Mouse (Mus musculus): Measurements from ENCODE around the gene Jak3. TPM values are rescaled to one million over a fixed set of nuclear protein-coding genes. Genes with fewer than 3 reads are reported as not detected.
"Not testable (repeated sequence)": the region's sequence is repeated elsewhere in the genome, so short reads cannot be mapped to it uniquely, and the experiment has no call there.

Gene Jak3
- polyA plus RNA-seq, 1 experiment: 5.1 TPM

DNA sequence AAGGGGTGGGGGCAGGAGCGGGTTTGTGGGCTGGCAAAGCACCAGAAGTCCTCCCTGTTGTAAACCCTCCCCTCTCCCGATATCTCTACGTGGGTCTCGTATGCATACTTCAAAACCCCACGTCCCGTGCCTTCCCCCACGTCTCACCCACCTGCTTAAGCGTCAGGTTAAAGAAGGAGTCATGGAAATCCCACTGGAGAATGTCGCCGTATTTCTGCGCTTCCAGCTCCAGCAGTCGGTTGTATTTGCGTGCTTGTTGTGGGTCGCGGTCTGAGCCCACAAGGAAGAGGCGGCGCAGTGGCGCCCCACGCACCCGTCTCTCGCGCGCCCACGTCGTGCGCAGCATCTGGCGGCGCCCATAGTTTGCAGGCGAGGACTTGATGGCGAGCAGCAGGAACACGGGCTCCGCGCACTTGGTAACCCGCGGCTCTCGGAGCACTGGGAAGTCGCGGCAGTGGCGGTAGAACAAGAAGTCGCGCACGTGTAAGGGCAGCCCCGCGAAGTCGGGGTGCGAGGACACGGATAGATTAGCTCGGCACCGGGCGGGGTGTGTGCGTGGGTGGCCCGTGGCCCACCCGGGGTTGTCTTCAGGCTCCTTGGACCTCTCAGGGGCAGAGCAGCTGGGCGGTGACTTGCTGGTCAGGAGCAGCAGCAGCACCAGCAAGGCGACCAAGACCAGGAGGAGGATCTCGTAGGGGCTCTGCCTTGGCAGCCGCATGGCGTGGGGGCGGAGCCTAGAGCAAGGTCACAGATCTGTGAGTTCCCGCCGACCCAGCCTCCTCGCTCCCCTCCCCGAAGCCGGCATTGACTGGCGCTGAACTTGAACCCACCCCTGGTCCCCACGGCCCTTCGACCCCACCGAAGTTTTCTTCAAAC lies 17.3 kb downstream of the Jak3 start:
- no peak for DNase-seq (ENCODE audit: low read depth)
- TF ChIP-seq POLR2A (IDR thresholded peaks at IDR 0.05; ENCODE audit: borderline replicate concordance, extremely low read depth, insufficient read depth, insufficient read length, poor library complexity, severe bottlenecking) (no peak), CTCF (IDR thresholded peaks at IDR 0.05; ENCODE audit: borderline replicate concordance, extremely low read depth, insufficient read depth, insufficient read length) (no peak)

DNA sequence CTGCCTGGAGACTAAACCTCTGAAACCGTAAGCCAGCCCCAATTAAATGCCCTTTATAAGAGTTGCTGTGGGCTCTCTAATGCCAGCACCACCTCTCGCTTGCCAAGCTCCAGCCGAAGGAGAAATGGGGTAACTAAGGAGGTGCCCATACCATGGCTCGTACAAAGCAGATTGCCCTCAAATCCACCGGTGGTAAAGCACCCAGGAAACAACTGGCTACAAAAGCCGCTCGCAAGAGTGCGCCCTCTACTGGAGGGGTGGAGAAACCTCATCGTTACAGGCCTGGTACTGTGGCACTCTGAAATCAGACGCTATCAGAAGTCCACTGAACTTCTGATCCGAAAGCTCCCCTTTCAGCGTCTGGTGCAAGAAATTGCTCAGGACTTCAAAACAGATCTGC lies 19.4 kb downstream of the Jak3 start:
- not testable (repeated sequence) for DNase-seq (ENCODE audit: low read depth)

DNA sequence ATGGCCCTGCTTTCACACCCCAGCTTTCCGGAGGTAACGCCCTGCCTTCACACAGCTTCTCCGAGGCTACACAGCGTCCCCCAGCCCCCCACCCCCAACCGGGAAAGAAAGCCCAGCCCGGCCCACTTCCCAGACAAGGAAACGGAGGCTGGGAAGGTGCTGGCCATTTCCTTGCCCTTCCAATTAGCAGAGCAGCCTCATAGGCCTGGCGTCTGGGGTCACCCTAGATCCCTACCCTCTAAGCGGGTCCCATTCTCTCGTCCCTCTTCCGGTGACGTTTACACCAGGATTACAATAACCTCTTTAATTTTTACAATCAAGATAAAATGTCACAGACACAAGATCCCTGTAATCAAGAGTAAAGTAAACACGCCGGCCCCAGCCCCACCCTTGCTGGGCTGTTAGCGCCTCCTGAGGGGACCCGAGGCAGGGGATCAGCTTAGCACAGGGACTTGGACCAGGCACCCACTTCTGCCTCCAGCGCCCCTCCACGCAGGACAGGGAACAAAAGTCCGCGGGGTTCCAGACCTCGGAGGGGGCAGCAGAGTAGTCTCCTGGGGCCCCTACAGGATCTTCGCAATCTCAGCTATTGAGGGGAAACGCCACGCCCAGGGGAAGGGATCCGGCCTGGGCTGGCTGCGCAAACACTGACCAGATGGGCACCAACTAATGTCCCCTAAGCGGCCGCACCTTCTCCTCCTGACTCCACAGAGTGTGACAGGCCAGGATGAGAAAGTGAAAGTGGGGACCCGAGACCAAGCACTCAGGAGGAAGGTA lies 24.6 kb downstream of the Jak3 start:
- TF ChIP-seq CTCF (IDR thresholded peaks at IDR 0.05; ENCODE audit: borderline replicate concordance, extremely low read depth, insufficient read depth, insufficient read length): no peak
- no peak for TF ChIP-seq POLR2A (IDR thresholded peaks at IDR 0.05; ENCODE audit: borderline replicate concordance, extremely low read depth, insufficient read depth, insufficient read length, poor library complexity, severe bottlenecking)
- no peak for DNase-seq (ENCODE audit: low read depth)

DNA sequence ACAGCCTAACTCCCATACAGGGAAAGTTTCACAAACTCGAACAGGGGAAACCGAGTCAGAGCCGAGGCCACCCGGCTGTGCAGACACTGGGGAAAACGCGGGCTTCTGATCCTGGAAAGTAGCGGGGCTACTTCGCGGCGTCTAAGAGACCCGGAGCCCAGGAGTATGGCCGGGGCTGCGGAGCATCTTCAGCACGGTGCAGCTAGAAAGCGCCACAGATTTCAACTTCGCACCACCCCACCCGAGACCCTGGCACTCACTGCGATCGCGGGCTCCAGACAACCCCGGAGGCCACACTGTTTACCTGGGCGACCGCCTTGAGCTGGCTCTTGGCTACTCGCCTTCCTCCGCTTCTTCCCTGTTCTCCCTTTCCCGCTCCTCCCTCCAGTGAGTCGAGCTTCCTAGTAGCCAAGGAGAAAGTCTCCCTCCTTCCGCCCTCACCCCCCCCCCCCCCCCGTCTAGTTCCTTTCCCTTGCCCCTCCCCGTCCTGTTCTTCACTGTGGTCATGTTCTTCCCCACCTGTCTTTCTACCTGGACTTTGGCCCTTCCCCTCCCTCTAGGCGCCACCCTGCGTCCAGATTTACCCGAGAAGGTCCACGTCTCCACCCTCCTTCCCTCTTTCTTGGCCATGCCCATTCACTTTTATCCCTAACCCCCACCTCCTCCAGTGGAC lies 25.5 kb downstream of the Jak3 start, which contains the start of gene B3gnt3:
B3gnt3 (minus strand) TSS at position 376 of the 673 bp plus-strand sequence.
- no peak for DNase-seq (ENCODE audit: low read depth)
- TF ChIP-seq CTCF (IDR thresholded peaks at IDR 0.05; ENCODE audit: borderline replicate concordance, extremely low read depth, insufficient read depth, insufficient read length) (no peak), POLR2A (IDR thresholded peaks at IDR 0.05; ENCODE audit: borderline replicate concordance, extremely low read depth, insufficient read depth, insufficient read length, poor library complexity, severe bottlenecking) (no peak)

DNA sequence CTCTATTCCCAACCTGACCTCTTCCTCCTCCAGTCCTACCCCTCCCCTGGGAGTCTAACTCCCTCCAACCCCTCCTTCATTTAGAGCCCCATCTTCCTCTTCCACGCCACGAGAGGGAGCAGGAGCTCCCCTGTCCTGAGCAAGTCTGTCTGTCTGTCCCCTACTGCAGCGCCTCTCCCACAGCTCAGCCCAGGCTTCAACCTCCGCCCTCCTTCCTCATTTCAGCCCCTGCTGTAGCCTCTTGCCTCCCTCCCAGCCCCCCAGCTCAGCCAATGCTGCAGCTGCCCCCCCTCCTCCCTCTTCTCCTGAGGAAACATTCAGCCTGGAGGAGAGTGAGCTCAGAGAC lies 26.0 kb downstream of the Jak3 start:
- no peak for DNase-seq (ENCODE audit: low read depth)
- TF ChIP-seq CTCF (IDR thresholded peaks at IDR 0.05; ENCODE audit: borderline replicate concordance, extremely low read depth, insufficient read depth, insufficient read length) (0 out of 2 replicates have a peak, but pooled peaks have one; percentile 3), POLR2A (IDR thresholded peaks at IDR 0.05; ENCODE audit: borderline replicate concordance, extremely low read depth, insufficient read depth, insufficient read length, poor library complexity, severe bottlenecking) (no peak)

DNA sequence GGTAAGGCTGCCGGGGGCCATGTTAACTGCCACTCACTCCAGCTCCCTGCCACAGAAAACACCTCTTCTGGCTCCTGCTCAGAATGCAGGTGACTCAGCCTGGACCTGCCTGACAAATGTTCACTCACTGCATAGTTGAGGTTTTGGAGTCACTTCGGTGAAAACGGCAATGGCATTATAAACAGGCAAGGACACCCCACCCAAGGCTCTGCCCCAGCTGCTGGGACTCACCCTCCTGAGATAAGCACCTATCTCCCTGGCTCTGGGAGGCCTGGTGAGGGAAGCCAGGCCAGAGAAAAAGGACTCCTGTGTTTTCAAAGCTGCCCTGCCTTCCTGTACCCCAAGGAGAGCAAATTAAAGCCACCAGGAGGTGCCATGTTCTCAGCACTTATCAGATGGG lies 26.8 kb downstream of the Jak3 start:
- TF ChIP-seq POLR2A (IDR thresholded peaks at IDR 0.05; ENCODE audit: borderline replicate concordance, extremely low read depth, insufficient read depth, insufficient read length, poor library complexity, severe bottlenecking) (no peak), CTCF (IDR thresholded peaks at IDR 0.05; ENCODE audit: borderline replicate concordance, extremely low read depth, insufficient read depth, insufficient read length) (no peak)
- no peak for DNase-seq (ENCODE audit: low read depth)

DNA sequence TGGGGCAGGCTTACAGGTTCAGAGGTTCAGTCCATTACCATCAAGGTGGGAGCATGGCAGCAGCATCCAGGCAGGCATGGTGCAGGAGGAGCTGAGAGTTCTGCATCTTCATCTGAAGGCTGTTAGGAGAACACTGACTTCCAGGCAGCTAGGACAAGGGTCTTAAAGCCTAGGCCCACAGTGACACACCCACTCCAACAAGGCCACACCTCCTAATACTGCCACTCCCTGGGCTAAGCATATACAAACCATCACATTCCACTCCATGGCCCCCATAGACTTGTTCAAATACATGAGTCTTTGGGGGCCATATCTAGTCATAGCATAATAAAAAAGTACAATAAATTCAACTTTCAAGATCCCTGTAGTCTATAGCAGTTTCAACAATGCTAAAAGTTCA lies 27.3 kb downstream of the Jak3 start:
- not testable (repeated sequence) for DNase-seq (ENCODE audit: low read depth)

DNA sequence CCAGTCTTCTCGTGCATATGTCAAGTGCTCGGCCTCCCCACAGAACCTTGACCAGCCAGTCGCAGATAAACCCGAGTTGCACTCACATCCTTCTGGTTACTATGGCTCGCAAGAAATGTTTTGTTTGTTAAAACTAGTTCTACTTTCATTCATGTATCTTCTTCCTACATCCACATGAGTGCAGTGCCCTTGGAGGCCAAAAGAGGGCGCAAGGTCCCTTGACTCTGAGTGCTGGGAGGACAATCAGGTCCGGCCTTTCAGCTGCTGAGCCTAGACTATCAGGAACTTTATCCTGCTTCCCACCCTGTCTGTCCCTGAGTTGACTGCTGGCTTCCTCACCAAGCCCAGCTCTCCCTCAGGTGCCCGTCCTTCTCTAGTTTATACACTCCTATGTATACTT lies 31.8 kb downstream of the Jak3 start:
- peak; percentile 65 for DNase-seq (ENCODE audit: low read depth)
- TF ChIP-seq POLR2A (IDR thresholded peaks at IDR 0.05; ENCODE audit: borderline replicate concordance, extremely low read depth, insufficient read depth, insufficient read length, poor library complexity, severe bottlenecking): no peak
- peak; percentile 76 for TF ChIP-seq CTCF (IDR thresholded peaks at IDR 0.05; ENCODE audit: borderline replicate concordance, extremely low read depth, insufficient read depth, insufficient read length)

DNA sequence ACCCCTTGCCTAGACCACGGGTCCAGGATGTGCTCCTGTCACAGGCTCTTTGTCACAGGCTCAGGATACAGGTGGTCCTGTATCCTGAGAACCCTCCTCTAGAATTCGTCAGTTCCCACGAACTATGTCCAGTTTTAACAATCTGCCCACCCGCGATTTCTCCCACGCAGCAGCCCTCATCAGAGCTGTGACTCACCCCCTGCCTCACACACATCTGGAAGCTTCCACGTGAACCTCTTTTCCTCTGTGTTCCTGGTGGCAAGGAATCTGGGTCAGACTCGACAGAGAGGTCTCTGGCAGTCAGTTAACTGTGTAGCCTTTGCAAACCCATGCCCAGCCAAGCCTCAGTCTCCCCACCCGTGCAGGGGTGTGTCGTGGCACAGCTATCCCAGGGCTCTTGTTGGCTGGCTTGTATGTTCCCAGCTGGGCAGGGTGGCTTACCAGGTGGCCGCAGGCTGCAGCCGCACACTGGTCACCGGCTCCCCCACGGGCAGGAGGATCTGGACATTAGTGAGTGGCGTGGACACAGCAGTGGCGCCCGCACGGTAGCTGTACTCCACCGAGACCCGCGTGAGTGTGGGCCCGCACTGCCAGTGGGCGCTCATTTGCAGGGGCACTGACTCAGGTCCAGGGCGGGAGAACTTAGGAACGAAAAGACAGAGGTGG lies 33.2 kb downstream of the Jak3 start:
- TF ChIP-seq CTCF (IDR thresholded peaks at IDR 0.05; ENCODE audit: borderline replicate concordance, extremely low read depth, insufficient read depth, insufficient read length) (no peak), POLR2A (IDR thresholded peaks at IDR 0.05; ENCODE audit: borderline replicate concordance, extremely low read depth, insufficient read depth, insufficient read length, poor library complexity, severe bottlenecking) (no peak)
- DNase-seq (ENCODE audit: low read depth): no peak

DNA sequence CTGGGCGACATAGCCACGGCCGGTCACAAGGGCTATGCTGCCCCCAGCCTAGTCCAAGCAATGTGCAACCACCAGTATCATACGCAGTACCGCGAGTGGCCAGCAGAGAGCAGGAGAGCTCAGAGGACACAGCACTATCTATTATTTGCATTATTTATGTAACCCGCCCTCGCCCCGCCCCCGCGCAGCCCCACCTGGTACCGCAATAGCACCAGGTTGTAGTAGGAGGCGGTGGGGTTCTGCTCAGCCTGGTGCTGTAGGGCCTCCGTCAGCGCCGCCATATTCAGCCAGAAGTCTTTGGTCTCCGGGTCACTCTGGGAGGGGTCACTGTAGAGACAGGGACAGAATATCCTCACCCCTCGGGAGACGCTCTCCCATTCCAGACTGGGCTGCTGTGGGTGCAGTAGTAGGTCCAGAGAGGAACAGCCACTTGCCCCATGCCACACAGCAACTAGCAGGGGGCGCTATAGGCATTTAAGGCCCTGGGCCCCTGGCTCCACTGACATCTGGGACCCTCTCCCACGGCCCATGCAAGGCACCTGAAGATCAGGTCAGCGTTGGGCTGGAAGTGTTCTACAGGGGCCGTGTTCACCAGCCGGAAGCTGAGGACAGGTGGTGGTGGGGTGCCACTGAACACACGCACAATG lies 33.8 kb downstream of the Jak3 start:
- peak; percentile 85 for DNase-seq (ENCODE audit: low read depth)
- peak; percentile 82 for TF ChIP-seq CTCF (IDR thresholded peaks at IDR 0.05; ENCODE audit: borderline replicate concordance, extremely low read depth, insufficient read depth, insufficient read length)
- TF ChIP-seq POLR2A (IDR thresholded peaks at IDR 0.05; ENCODE audit: borderline replicate concordance, extremely low read depth, insufficient read depth, insufficient read length, poor library complexity, severe bottlenecking): no peak

DNA sequence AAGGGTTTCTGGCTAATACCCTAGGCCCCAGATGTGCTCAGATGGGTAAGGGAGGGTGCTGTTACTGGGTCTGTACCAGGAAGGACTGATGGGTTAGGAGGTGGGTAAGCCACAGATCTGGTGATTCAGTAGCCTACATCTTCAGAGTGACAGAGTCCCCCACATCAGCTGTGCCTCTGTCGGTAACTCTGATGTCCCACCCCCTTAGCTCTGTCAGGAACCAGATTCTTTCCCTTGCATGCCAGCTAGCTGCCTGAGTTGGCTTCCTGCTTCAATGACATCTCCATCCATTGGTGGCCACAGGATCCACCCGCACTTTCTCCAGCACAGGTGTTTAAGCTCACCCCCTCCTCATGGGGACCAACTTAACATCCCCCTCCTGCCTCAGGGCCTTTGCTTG lies 35.5 kb downstream of the Jak3 start:
- TF ChIP-seq CTCF (IDR thresholded peaks at IDR 0.05; ENCODE audit: borderline replicate concordance, extremely low read depth, insufficient read depth, insufficient read length): no peak
- TF ChIP-seq POLR2A (IDR thresholded peaks at IDR 0.05; ENCODE audit: borderline replicate concordance, extremely low read depth, insufficient read depth, insufficient read length, poor library complexity, severe bottlenecking): no peak

More for the DNA sequence above, 35.5 kb downstream of the Jak3 start:
- no peak for DNase-seq (ENCODE audit: low read depth)

All from brain, embryonic 14.5 days (tissue).